Mouse (Mus musculus) CD4-positive, CD25-positive, alpha-beta regulatory T cell, adult 2 months (primary cell): ENCODE data around the gene Klhl40.
A peak's percentile ranks its signal among the peaks of the same experiment; 100 is the strongest.

Experiments
- DNase-seq: peaks from one replicate; pipeline ENCODE4 v3.0.0-alpha.2; 2012; ENCODE audit warnings: low read depth, low spot score

Klhl40 gene

DNA sequence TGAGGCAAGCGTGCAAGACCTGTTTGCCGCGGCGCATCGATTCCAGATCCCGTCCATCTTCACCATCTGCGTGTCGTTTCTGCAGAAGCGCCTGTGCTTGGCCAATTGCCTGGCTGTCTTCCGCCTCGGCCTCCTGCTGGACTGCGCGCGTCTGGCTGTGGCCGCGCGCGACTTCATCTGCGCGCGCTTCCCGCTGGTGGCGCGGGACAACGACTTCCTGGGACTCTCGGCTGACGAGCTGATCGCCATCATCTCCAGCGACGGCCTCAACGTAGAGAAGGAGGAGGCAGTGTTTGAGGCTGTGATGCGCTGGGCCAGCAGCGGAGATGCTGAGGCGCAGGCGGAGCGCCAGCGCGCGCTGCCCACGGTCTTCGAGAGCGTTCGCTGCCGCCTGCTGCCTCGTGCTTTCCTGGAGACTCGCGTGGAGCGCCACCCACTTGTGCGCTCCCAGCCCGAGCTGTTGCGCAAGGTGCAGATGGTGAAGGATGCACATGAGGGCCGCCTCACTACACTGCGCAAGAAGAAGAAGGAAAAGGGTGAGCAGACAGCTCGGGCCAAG lies 738 bp downstream of the Klhl40 start:
- no peak for DNase-seq

GRCm38 (mm10) chr9:121784801-121785200 lies 7.4 kb downstream of the Klhl40 start:
- DNase-seq = no peak

- DNase-seq = no peak
Observed at GRCm38 (mm10) chr9:121785261-121785660, 7.9 kb downstream of the Klhl40 start.

GRCm38 (mm10) chr9:121786359-121786758 lies 9.0 kb downstream of the Klhl40 start:
- DNase-seq = no peak

- DNase-seq = peak; percentile 46
Observed at GRCm38 (mm10) chr9:121791206-121791605, 13.8 kb downstream of the Klhl40 start.

DNA sequence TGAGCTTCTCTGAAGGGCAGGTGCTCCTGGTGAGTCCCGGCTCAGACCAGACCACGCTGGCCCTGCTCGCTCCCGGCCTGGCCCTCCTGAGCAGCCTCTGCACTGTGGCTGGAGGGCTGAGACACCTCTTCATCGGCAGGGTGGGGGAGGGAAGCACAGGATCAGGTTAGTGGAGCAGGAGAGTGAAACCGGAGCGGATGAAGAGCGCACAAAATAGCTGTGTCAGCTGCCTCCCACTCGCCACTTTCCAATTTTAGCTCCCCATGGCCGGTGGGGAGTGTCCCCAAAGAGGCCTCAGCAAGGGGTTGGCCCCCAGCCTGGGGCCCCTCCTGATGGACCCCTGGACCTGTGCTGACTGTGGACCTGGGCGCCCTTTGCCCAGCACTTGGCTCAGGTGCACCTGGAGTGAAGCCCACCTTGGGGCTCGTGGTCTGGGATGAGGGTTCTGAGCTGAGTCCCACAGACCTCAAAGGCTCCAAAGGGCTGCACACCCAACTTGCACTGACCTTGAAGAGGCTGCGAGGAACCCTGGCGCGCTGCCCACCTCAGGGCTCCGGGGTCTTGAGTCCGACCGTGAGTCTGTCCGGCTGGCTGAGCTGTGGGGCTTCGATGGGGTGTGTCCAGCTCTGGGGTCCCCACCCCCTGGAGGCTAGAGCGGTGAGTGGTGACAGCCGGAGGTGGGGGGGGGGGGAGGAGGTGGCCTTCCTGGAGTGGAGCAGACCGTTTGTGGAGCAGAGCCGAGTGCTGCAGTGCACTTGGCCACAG lies 14.5 kb downstream of the Klhl40 start, which contains the start of gene Hhatl:
Hhatl (minus strand) TSS at position 751 of the 765 bp plus-strand sequence.
- DNase-seq = no peak

DNA sequence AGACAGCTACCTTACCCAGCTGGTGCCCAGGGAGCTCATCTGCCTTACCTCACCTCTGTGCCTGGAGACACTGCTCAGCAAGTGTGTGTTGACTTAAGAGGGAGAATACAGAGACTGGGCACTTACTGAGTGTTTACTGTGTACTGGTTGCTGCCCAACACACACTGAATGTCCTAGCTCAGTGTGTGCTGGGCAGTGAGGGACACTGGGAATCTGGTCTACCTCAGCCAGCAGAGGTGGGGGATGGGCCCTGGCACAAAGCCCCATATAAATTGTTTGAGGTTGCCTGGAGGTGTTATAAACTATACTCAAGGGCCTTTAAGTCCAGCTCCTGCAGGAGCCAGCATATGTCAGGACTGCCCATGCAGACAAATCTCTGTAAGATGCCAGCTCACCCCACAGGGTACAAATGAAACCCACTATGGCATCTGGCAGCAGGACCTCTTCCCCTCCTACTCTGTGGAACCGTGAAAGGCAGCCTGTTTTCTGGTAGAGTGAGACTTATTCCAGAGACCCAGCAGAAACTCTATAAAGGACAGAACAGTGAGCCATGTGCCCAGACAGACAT lies 17.6 kb downstream of the Klhl40 start:
- no peak for DNase-seq

DNA sequence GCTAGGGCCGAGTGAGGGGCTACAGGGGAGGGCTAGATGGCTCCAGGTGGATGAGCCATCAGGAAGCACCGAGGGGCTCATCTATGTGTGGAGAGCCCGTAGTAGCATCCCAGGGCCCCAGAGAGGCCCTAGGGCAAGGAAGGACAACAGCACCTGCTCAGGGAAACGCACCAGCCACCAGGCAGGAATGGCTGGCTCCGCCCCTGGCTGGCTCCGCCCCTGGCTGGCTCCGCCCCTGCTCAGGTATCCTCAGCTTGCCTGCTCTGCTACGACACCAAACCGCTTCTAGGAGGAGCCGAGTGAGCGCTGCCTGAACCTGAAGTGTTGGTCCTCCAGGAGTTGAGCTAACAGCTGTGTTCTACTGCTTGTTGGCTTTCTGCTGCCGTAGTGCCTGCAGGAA lies 20.3 kb downstream of the Klhl40 start:
- no peak for DNase-seq

DNA sequence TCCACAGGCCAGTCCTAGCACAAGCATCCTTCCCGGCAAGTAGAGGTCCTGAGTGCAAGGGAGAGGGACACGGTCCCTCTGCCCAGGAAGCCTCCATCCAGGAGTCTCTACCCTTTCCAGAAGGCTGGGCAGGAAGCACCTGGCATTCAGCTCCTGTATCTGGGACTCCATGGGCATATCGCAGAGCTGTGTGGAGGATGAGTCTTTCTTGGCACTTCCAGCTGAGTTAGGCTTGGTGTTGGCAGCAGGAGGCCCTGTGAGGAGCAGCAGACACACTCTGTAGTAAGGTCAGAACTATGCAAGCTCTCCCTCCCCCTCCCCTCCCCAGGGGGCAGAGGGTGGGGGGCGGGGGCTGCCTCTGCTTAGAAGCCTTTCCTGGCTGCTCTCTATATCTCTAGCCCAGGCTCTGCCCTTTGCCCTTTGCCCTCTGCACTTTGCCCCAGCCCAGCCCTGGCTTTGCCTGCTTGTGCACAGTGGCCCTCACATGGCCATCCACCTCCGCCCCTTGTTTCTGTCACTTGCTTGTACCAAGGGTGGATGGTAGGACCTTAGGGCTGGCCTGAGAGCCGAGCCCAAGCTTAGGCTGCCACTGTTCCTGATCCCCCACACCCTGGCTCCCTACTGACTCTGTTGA lies 21.6 kb downstream of the Klhl40 start:
- no peak for DNase-seq

DNA sequence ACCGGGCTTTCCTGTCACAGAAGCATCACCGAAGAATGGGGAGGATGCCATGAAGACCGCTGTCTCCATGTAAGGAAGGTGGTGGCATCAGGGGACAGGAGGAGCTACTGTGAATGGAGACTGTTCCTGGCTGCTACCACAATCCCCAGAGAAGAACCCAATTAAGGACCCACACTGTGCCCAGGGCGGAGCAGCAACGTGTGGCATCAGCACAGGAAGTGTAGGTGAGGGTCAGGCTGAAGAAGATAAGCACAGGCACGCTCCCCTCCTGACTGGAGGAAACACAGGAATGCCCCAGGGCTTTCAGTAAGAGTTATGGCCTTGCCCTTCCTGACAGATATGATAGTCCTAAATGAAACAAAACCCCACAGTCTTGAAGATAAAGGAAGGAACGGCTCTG lies 25.3 kb downstream of the Klhl40 start:
- no peak for DNase-seq

- DNase-seq = no peak
Observed at GRCm38 (mm10) chr9:121807546-121807945, 30.1 kb downstream of the Klhl40 start.

GRCm38 (mm10) chr9:121807947-121808346 lies 30.5 kb downstream of the Klhl40 start:
- no peak for DNase-seq

DNA sequence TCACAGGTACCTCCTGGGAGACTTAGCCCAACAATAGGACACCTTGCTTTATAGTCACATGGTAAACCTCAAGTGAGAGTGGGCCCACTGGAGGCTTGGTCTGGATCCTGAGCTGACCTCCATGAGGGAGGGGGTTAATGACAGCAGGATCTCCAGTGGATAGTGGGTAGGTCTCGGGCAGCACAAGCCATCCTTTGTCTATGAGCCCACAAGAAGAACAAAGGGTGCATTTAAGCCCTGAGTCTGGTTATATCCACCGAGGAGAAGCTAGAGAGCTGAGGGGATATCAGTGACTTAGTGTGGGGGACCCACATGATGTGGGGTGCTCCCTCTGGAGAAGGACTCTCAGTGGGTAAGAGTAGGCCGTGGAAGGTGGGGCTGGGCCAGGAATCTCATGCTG lies 31.1 kb downstream of the Klhl40 start:
- no peak for DNase-seq

- DNase-seq = no peak
Observed at GRCm38 (mm10) chr9:121810081-121810821, 32.8 kb downstream of the Klhl40 start.

GRCm38 (mm10) chr9:121815183-121815582 lies 37.8 kb downstream of the Klhl40 start:
- DNase-seq = no peak

DNA sequence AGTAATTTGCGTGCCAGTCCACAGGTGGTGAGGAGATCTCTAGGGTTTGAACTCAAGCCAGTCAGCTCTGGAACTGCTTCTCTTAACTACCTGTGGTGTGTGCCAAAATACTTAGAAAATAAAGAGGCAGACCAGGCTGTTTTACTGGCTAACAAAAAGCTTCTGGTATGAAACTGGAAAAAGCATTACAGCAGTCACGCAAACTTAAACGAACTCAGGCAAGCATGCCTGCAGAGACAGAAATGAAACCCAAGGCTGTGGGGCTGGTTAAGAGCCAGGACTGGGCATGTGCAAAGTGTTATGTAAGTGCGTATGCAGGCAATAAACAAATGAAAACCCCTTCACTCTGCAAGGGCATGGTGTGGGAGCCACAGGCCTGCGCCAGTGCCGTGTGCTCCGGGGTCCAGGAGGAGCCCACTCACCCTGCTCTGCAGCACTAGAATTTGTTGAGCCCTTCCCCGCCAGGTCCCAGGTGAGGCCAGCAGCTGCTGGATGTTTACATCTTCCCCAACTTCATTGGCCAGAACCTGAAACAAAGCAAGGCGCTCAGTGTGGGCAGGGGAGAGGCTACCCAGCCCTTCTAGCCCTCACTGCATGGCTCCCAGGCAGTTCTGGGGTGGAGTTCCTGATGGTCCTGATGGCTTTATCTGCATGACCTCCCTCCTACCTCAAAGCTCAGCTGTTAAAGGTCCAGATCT lies 41.8 kb downstream of the Klhl40 start:
- DNase-seq = no peak

DNA sequence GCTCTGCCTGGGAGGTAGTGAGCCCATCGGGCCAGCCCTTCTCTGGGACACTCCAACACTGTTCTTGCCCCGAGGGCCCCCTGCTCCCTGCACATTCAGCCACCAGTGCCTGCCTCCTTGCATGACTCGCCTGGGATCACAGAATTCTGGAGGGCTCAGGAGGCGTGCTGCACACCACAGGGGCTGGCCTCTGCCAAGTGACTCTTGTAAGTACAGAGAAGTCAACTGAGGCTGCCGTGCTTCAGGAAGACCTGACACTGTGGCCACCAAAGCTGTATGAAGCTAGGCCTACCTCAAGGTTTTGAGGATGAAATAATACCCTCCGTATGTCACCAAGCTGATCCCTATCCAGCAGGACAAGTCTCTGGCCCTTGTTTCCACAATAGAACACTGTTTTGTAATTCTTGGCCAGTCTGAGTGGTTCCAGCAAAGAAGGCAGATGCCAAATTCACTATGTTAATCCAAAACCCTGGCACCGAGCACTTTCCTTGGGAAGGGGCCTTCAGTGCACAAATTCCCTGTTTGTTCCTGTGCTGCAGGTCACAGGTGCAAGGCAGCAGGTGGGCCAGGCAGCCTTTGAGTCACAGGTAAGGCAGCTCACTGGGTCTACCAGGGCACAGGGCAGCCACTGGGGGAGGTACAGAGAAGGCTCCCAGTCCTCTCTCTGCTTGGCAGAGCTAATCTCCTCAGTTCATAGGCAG lies 42.5 kb downstream of the Klhl40 start:
- no peak for DNase-seq

GRCm38 (mm10) chr9:121820765-121821164 lies 43.4 kb downstream of the Klhl40 start:
- no peak for DNase-seq

- no peak for DNase-seq
Observed at GRCm38 (mm10) chr9:121822585-121822991, 45.2 kb downstream of the Klhl40 start.

DNA sequence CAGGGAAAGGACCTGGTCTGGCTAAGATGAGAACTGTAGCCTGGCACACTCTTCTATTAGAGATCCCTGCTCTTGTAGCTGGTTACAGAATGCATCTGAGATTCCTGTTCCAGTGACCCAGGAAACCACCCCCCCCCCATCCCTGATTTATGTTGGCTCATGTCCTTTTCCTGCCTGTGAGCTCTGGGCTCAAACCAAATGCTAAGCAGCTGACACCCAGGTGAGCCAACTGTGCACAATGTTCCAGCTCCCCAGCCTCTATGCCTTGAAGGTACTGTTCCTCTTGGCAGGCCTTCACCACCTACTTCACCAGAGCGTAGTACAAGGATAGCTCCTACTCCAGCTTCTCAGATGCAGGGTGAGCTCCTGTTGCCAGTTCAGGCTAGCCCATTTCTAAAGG lies 45.6 kb downstream of the Klhl40 start:
- no peak for DNase-seq

GRCm38 (mm10) chr9:121823991-121824390 lies 46.6 kb downstream of the Klhl40 start:
- no peak for DNase-seq
